Mouse (Mus musculus) kidney, embryonic 14.5 days (tissue): ENCODE results near the gene Gm10135. TPM values are rescaled to one million over a fixed set of nuclear protein-coding genes. Genes with fewer than 3 reads are reported as not detected.
A peak's percentile ranks its signal among the peaks of the same experiment; 100 is the strongest.
"Not testable (repeated sequence)": the region's sequence is repeated elsewhere in the genome, so short reads cannot be mapped to it uniquely, and the experiment has no call there.

Source experiments
- ATAC-seq: fragments of 200-750 bp; cut with Nextera tagmentation; 2 replicates; pipeline ENCODE4 v1.8.0; 2017; ENCODE audit warnings: moderate number of reproducible peaks, mild to moderate bottlenecking, moderate TSS enrichment, moderate library complexity; ENCODE audit not compliant: low FRiP score, low TSS enrichment
- H3K27ac ChIP-seq: fragments of 300-500 bp; sonication (generic); 2 replicates; pipeline ENCODE4 v1.5.1; 2014; ENCODE audit warnings: low read depth, mild to moderate bottlenecking, low read length, moderate library complexity, mixed read lengths
- H3K27me3 ChIP-seq: fragments of 300-500 bp; sonication (generic); 2 replicates; pipeline ENCODE4 v1.6.1; 2014; ENCODE audit warnings: mild to moderate bottlenecking, low read length; ENCODE audit not compliant: control insufficient read depth, insufficient read depth
- H3K36me3 ChIP-seq: fragments of 300-500 bp; sonication (generic); 2 replicates; pipeline ENCODE4 v1.6.1; 2014; ENCODE audit warnings: low read length, mixed read lengths; ENCODE audit not compliant: control insufficient read depth, insufficient read depth
- H3K4me1 ChIP-seq: fragments of 300-500 bp; sonication (generic); 2 replicates; pipeline ENCODE4 v1.6.1; 2014; ENCODE audit warnings: low read length, mixed read lengths; ENCODE audit not compliant: control insufficient read depth, insufficient read depth
- H3K4me2 ChIP-seq: fragments of 300-500 bp; sonication (generic); replicated peaks from 2 replicates; pipeline ENCODE4 v1.6.1; 2014; ENCODE audit warnings: low read depth, mild to moderate bottlenecking, low read length
- H3K4me3 ChIP-seq: fragments of 300-500 bp; sonication (generic); 2 replicates; pipeline ENCODE4 v1.5.1; 2014; ENCODE audit warnings: mild to moderate bottlenecking, low read length
- H3K9ac ChIP-seq: fragments of 300-500 bp; sonication (generic); 2 replicates; pipeline ENCODE4 v1.6.1; 2014; ENCODE audit warnings: low read depth, mild to moderate bottlenecking, low read length, moderate library complexity
- H3K9me3 ChIP-seq: fragments of 300-500 bp; sonication (generic); 2 replicates; pipeline ENCODE4 v1.6.1; 2016; ENCODE audit warnings: low read length; ENCODE audit not compliant: control insufficient read depth
- WGBS: fragments of 180-500 bp; shearing (Covaris S2); extraction: QIAGEN DNeasy Blood & Tissue Kit; methylation state at CpG from one replicate; pipeline ENCODE4 v1.1.7; 2014; 5-methylcytosine and 5-hydroxymethylcytosine counted together
- polyA plus RNA-seq: library from polyadenylated mRNA; unstranded; fragments of >200 nt; fragmentation: Nextera tagmentation; extraction: Ambion mirVana; gene quantifications from 2 replicates; pipeline ENCODE4 v1.2.1, GENCODE M21; 2014

Gm10135 gene
- not detected in 2 replicates for polyA plus RNA-seq

- peaks cover 43% of the 10 kb centered on the region for H3K36me3 ChIP-seq
- no peak within 1 kb of the TSS for H3K4me3 ChIP-seq
- 96% methylated on average over 7 of the region's 7 CpGs for WGBS
- H3K27ac ChIP-seq: no peak within 1 kb of the TSS
- no peaks in the 10 kb centered on the region for H3K27me3 ChIP-seq
- H3K4me1 ChIP-seq: no peaks in the 10 kb centered on the region
- H3K9ac ChIP-seq: no peak within 1 kb of the TSS
- ATAC-seq: no peak
- no peak within 1 kb of the TSS for H3K4me2 ChIP-seq
- no peaks in the 10 kb centered on the region for H3K9me3 ChIP-seq
These were observed at the start of gene Gm10135 for GRCm38 (mm10) chr5:72974602-72975001. Gm10135 (minus strand) TSS chr5:72974702.

DNA sequence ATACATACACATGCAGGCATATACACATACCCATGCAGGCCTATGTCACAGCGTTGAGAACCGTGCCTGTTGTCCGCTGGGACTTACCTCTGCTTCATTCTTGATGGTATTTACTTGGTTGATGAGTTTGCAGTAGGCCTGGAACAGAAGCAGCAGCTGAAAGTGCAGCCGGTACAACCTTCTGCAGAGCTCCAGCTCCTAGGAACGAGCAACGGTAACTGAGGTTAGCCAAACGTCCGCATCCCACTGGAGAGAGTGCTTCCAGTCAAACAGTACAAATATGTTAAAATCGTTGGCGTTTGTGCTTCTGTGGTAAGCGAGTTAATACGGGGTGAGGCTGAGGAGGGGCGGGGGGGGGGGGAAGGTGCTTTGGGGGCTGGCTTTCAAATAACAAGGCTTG lies 49.3 kb upstream of the Gm10135 start:
- peaks cover 34% of the 10 kb centered on the region for H3K36me3 ChIP-seq
- 90% methylated on average over 13 of the region's 13 CpGs for WGBS
- no peaks in the 10 kb centered on the region for H3K9me3 ChIP-seq
- H3K9ac ChIP-seq: no peak overlapping the region
- no peaks in the 10 kb centered on the region for H3K27me3 ChIP-seq
- no peak for ATAC-seq
- no peak overlapping the region for H3K4me3 ChIP-seq
- H3K27ac ChIP-seq: no peak overlapping the region
- no peaks in the 10 kb centered on the region for H3K4me1 ChIP-seq
- no peak overlapping the region for H3K4me2 ChIP-seq

DNA sequence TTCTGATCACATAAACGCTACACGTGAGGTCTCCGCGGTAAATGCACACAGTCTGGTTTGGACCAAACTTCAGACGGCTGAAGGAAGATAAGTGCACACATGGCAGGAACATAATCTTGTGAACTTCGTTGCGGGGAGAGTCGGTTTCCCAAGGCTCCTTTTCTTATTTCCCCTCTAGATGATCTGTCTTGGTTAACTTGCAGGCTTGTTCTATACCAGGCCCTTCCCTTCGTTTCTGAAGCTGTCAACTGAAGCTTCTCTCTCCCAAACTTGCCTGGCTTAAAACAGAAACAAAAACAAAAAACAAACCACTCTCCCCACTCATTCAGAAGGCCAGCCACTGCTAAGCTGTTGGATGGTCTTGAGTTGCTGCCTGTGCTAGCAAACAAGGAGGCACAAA lies 40.2 kb upstream of the Gm10135 start:
- Histone ChIP-seq H3K27ac (no peak overlapping the region), H3K4me3 (no peak overlapping the region), H3K4me2 (no peak overlapping the region), H3K36me3 (no peaks in the 10 kb centered on the region), H3K9me3 (no peaks in the 10 kb centered on the region), H3K9ac (no peak overlapping the region), H3K27me3 (peaks cover 8% of the 10 kb centered on the region), H3K4me1 (no peaks in the 10 kb centered on the region)
- no peak for ATAC-seq
- WGBS: 45% methylated on average over 9 of the region's 9 CpGs

GRCm38 (mm10) chr5:73013611-73014287 lies 39.2 kb upstream of the Gm10135 start:
- Histone ChIP-seq H3K4me2 (peak overlapping the region; percentile 45), H3K4me3 (peak overlapping the region; percentile 23)
- WGBS: 2% methylated on average over 43 of the region's 65 CpGs
- peak; percentile 77 for ATAC-seq
- not testable (repeated sequence) for H3K27ac ChIP-seq, H3K9ac ChIP-seq, H3K27me3 ChIP-seq, H3K4me1 ChIP-seq, H3K9me3 ChIP-seq, H3K36me3 ChIP-seq

DNA sequence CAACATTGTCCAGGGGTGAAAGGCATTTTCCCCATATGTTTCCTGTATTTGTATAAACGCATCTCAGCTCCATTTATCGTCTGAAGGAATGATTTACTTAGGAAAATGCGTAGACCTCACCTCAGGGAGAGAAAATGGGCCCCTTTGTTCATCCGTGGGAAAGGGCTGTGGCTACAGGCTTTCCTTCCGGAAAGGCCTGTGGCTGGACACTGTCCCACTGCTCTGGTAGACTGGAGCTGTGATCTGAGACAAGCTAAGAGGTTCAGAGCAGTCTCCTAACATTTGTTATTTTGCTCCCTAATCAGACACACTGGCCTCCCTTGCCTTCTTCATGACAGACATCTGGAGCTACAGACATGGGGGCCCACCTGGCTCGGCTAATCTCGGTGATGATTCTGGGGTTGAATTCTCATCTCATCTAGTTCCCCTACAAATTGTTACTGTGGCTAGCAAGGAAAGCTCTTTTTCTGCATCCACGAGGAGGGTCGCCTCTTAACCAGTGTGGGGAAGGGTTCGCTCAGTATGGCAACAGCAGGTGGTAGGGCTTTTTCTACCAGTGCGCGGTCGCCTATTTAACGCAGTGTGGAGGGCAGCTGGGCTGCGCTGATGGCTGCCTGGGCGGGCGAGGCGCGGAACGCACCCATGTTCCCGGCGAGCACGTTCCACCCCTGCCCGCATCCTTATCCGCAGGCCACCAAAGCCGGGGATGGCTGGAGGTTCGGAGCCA lies 38.5 kb upstream of the Gm10135 start:
- H3K9me3 ChIP-seq, H3K9ac ChIP-seq, H3K36me3 ChIP-seq, H3K27ac ChIP-seq, H3K4me1 ChIP-seq: not testable (repeated sequence)
- peak; percentile 54 for ATAC-seq
- H3K4me2 ChIP-seq: peak overlapping the region; percentile 45
- WGBS: 24% methylated on average over 22 of the region's 27 CpGs
- H3K27me3 ChIP-seq: peaks cover 14% of the 10 kb centered on the region
- peak overlapping the region; percentile 23 for H3K4me3 ChIP-seq

GRCm38 (mm10) chr5:73011806-73012205 lies 37.3 kb upstream of the Gm10135 start:
- not testable (repeated sequence) for ATAC-seq, H3K4me1 ChIP-seq, H3K9me3 ChIP-seq, H3K4me3 ChIP-seq, H3K36me3 ChIP-seq, H3K27ac ChIP-seq, H3K4me2 ChIP-seq, H3K9ac ChIP-seq
- peaks cover 18% of the 10 kb centered on the region for H3K27me3 ChIP-seq
- WGBS: 96% methylated on average over 14 of the region's 16 CpGs

GRCm38 (mm10) chr5:73008230-73008629 lies 33.7 kb upstream of the Gm10135 start:
- 45% methylated on average over 8 of the region's 8 CpGs for WGBS
- not testable (repeated sequence) for ATAC-seq
- peaks cover 26% of the 10 kb centered on the region for H3K27me3 ChIP-seq

DNA sequence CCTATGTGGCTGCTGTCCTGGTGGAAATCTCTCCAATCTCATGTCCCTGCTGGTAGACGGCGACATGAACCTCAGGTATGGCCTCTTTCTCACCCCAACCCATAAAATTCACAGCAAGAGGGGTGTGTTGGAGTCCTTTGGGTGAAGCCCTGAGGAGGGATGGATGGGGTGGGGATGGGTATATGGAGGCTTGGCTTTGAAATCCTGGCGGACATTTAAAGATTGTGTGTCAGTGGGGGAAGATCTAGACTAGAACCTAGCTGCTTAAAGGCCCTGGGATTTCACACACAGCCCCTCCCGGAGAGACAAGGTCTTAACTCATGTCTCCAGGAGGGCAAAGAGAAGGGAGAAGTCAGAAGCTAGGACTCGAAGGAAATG lies 33.1 kb upstream of the Gm10135 start:
- no peak for ATAC-seq
- 36% methylated on average over 5 of the region's 5 CpGs for WGBS
- H3K27me3 ChIP-seq: peaks cover 26% of the 10 kb centered on the region
- peak overlapping the region; percentile 72 for H3K4me2 ChIP-seq
- H3K27ac ChIP-seq: no peak overlapping the region
- H3K9me3 ChIP-seq: no peaks in the 10 kb centered on the region
- H3K4me1 ChIP-seq: no peaks in the 10 kb centered on the region
- H3K4me3 ChIP-seq: peak overlapping the region; percentile 41; the same call in 1 of the 2 replicates
- H3K36me3 ChIP-seq: no peaks in the 10 kb centered on the region
- no peak overlapping the region for H3K9ac ChIP-seq

More at GRCm38 (mm10) chr5:73008230-73008629, 33.7 kb upstream of the Gm10135 start:
- not testable (repeated sequence) for H3K9ac ChIP-seq, H3K4me2 ChIP-seq, H3K4me3 ChIP-seq, H3K27ac ChIP-seq, H3K36me3 ChIP-seq, H3K4me1 ChIP-seq, H3K9me3 ChIP-seq
